Mouse (Mus musculus) olfactory bulb, adult 2 months (tissue): Measurements from ENCODE around the gene Sds.

Experiments
- CTCF ChIP-seq: fragments of 200-500 bp; IDR thresholded peaks from 2 replicates; pipeline ENCODE4 v1.5.1; 2012; ENCODE audit warnings: low read depth, mild to moderate bottlenecking, low read length, moderate library complexity; ENCODE audit not compliant: insufficient read depth
- POLR2A ChIP-seq: fragments of 200-500 bp; IDR thresholded peaks from 2 replicates; pipeline ENCODE4 v1.6.1; 2012; ENCODE audit warnings: mild to moderate bottlenecking, low read depth, low read length, moderate library complexity; ENCODE audit not compliant: insufficient read depth

DNA sequence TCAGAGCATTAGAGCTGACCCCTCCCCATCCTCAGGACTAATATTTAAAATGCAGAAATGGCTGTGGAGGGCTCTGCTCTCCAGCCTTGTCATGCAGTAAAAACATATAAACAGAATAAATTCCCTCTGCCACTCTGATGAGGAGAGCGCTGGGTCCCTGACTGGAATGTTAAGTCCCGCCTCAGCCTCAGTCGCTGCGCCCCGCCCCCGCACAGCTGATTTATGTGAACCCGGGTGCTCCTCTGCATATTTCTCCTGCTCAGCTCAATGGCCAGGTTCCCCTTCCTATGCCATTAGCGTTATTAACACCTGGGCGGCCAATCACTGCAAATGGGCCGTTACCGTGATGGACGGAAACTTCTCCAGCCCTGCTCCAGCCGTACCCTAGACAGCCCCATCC is 29.0 kb upstream of the Sds start:
- TF ChIP-seq POLR2A: no peak
- TF ChIP-seq CTCF: no peak
